Mouse (Mus musculus): ENCODE data around the gene Wdr43. TPM values are rescaled to one million over a fixed set of nuclear protein-coding genes. Genes with fewer than 3 reads are reported as not detected.

Gene Wdr43
- polyA plus RNA-seq (2015; fragmentation: Nextera tagmentation; extraction: Ambion mirVana) = 61.1 and 61.9 TPM in 2 replicates

DNA sequence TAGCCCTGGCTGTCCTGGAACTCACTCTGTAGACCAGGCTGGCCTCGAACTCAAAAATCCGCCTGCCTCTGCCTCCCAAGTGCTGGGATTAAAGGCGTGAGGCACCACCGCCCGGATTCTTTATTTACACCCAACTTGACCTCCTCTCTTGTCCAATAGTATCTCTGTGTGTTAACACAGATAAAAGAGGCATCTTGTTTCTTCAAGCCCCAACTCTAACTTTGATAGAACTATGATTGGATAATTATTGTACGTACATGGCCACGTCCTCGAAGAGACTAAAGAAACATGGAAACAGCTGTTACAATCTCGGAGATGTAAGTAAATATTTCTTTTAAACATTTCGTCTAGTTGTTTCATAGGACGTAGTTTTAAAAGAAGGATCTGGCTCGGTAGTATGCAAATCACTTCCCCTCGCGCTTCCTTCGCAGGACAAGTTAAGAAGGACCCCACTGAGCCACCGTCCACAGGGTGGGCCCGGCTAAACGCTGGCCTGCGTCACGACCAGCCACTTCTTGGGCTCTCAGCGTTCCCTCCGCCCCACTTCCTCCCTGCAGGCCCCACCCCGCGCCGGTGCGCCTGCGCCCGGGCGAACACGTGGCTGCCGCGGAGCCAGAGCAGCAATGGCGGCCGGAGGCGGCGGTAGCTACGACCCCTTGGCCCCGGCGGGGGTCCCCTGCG, at the start of gene Wdr43:
Wdr43 (plus strand) TSS at position 258 of the 681 bp plus-strand sequence.
- ATAC-seq = peak; percentile 100
- H3K4me2 ChIP-seq (ENCODE audit: low read length) = peak within 1 kb of the TSS; percentile 93
- H3K27me3 ChIP-seq (replicated peaks; ENCODE audit: control insufficient read depth, insufficient read depth, low read length) = no peaks in the 10 kb centered on the region
- 6% methylated on average over 40 of the region's 40 CpGs for WGBS
- peak within 1 kb of the TSS; percentile 89 for H3K4me3 ChIP-seq (replicated peaks; ENCODE audit: low read length)
- peak within 1 kb of the TSS; percentile 34; the same call in 1 of the 2 replicates for H3K27ac ChIP-seq (ENCODE audit: low read length)
- H3K36me3 ChIP-seq (ENCODE audit: control insufficient read depth, insufficient read depth) = no peaks in the 10 kb centered on the region
- H3K9me3 ChIP-seq (ENCODE audit: control insufficient read depth, low read length) = no peaks in the 10 kb centered on the region
- peaks cover 17% of the 10 kb centered on the region for H3K4me1 ChIP-seq (replicated peaks; ENCODE audit: control insufficient read depth, insufficient read depth, low read length)
- H3K9ac ChIP-seq (replicated peaks; ENCODE audit: low read depth, low read length) = peak within 1 kb of the TSS; percentile 81

DNA sequence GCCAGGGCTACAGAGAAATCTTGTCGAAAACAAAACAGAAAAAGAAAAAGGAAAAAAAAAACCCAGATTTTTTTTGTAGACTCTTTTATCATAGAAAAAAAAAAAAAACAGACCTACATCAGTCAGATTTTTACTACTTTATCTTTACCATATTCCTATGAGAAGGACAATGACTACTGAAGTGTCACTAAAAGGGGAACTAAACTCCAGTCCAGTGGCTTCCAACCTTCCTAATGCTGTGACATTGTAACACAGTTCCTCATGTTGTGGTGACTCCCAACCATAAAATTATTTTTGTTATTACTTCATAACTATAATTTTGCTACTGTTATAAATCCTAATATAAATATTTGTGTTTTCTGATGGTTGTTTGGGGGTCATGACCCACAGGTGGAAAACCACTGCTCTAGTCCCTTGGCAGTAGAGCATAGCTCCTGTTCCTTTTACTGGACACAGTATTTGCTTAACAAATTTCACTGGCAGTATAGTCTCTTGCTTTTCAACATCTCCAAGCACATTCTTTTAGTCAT, 36.5 kb upstream of the Wdr43 start:
- Histone ChIP-seq H3K4me2 (ENCODE audit: low read length) (no peak overlapping the region), H3K9me3 (ENCODE audit: control insufficient read depth, low read length) (no peaks in the 10 kb centered on the region), H3K4me1 (replicated peaks; ENCODE audit: control insufficient read depth, insufficient read depth, low read length) (no peaks in the 10 kb centered on the region), H3K36me3 (ENCODE audit: control insufficient read depth, insufficient read depth) (no peaks in the 10 kb centered on the region), H3K9ac (replicated peaks; ENCODE audit: low read depth, low read length) (no peak overlapping the region), H3K4me3 (replicated peaks; ENCODE audit: low read length) (no peak overlapping the region), H3K27ac (ENCODE audit: low read length) (no peak overlapping the region), H3K27me3 (replicated peaks; ENCODE audit: control insufficient read depth, insufficient read depth, low read length) (no peaks in the 10 kb centered on the region)
- no peak for ATAC-seq
- WGBS = 100% methylated on average over 1 of the region's 1 CpGs

DNA sequence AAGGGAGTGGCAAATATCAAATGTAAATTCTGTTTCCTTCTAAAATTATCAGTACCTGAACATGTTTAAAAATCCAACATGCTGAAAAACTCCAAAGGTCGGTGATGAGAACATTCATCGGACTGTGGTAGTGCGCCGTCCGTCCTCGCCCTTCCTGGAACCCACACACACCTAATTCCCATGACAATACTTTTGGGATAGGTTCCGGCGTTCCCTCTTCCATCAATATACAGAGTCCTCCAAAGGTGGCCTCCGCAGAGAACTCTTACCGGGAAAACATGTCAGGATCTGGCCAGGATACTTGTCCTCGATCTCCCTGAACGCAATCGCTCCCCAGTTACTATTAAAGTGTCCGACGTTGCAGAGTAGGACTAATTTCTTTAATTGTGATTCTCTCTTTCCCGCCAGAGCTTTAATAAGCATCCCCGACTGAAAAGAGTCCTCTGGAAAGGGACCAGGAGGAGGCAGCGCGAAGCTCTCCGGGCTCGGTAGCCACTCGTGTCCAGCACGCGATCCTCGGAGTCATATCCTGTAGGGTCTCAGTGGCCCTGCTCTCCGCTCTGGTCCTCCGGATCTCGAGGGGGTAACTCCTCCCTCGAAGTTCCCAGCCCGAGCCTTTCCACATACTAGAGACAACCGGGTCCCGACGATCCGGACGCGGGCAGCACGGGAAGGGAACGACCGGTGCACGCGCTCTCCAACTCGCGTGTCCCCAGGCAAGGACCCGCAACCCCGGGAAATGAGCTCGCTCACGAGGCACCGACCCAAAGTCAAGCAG, 17.6 kb upstream of the Wdr43 start:
- H3K9me3 ChIP-seq (ENCODE audit: control insufficient read depth, low read length) = no peaks in the 10 kb centered on the region
- peak overlapping the region; percentile 62 for H3K27ac ChIP-seq (ENCODE audit: low read length)
- H3K4me1 ChIP-seq (replicated peaks; ENCODE audit: control insufficient read depth, insufficient read depth, low read length) = peaks cover 26% of the 10 kb centered on the region
- no peaks in the 10 kb centered on the region; the same call in 1 of the 2 replicates for H3K27me3 ChIP-seq (replicated peaks; ENCODE audit: control insufficient read depth, insufficient read depth, low read length)
- ATAC-seq = peak; percentile 80; the same call in 1 of the 2 replicates
- under 1% methylated on average over 48 of the region's 48 CpGs for WGBS
- peak overlapping the region; percentile 89 for H3K4me3 ChIP-seq (replicated peaks; ENCODE audit: low read length)
- peak overlapping the region; percentile 79 for H3K9ac ChIP-seq (replicated peaks; ENCODE audit: low read depth, low read length)
- no peaks in the 10 kb centered on the region for H3K36me3 ChIP-seq (ENCODE audit: control insufficient read depth, insufficient read depth)
- H3K4me2 ChIP-seq (ENCODE audit: low read length) = peak overlapping the region; percentile 98

- Histone ChIP-seq H3K27me3 (replicated peaks; ENCODE audit: control insufficient read depth, insufficient read depth, low read length) (no peaks in the 10 kb centered on the region; the same call in 1 of the 2 replicates), H3K9me3 (ENCODE audit: control insufficient read depth, low read length) (no peaks in the 10 kb centered on the region), H3K4me2 (ENCODE audit: low read length) (peak overlapping the region; percentile 98), H3K9ac (replicated peaks; ENCODE audit: low read depth, low read length) (peak overlapping the region; percentile 79), H3K4me3 (replicated peaks; ENCODE audit: low read length) (peak overlapping the region; percentile 89), H3K36me3 (ENCODE audit: control insufficient read depth, insufficient read depth) (no peaks in the 10 kb centered on the region), H3K4me1 (replicated peaks; ENCODE audit: control insufficient read depth, insufficient read depth, low read length) (peaks cover 26% of the 10 kb centered on the region), H3K27ac (ENCODE audit: low read length) (peak overlapping the region; percentile 62)
- WGBS = 6% methylated on average over 42 of the region's 42 CpGs
- peak; percentile 99 for ATAC-seq
These were observed 16.8 kb upstream of the Wdr43 start for GRCm38 (mm10) chr17:71598659-71599554.

GRCm38 (mm10) chr17:71616319-71617032, 781 bp downstream of the Wdr43 start:
- H3K4me3 ChIP-seq (replicated peaks; ENCODE audit: low read length) = peak overlapping the region; percentile 89
- no peaks in the 10 kb centered on the region for H3K9me3 ChIP-seq (ENCODE audit: control insufficient read depth, low read length)
- H3K36me3 ChIP-seq (ENCODE audit: control insufficient read depth, insufficient read depth) = no peaks in the 10 kb centered on the region
- peak overlapping the region; percentile 93 for H3K4me2 ChIP-seq (ENCODE audit: low read length)
- no peaks in the 10 kb centered on the region for H3K27me3 ChIP-seq (replicated peaks; ENCODE audit: control insufficient read depth, insufficient read depth, low read length)
- ATAC-seq = peak; percentile 72
- peaks cover 17% of the 10 kb centered on the region for H3K4me1 ChIP-seq (replicated peaks; ENCODE audit: control insufficient read depth, insufficient read depth, low read length)
- H3K27ac ChIP-seq (ENCODE audit: low read length) = peak overlapping the region; percentile 34; the same call in 1 of the 2 replicates
- peak overlapping the region; percentile 81 for H3K9ac ChIP-seq (replicated peaks; ENCODE audit: low read depth, low read length)
- under 1% methylated on average over 73 of the region's 73 CpGs for WGBS

- under 1% methylated on average over 10 of the region's 10 CpGs for WGBS
- H3K4me3 ChIP-seq (replicated peaks; ENCODE audit: low read length) = peak overlapping the region; percentile 89
- H3K4me2 ChIP-seq (ENCODE audit: low read length) = peak overlapping the region; percentile 93
- H3K27me3 ChIP-seq (replicated peaks; ENCODE audit: control insufficient read depth, insufficient read depth, low read length) = no peaks in the 10 kb centered on the region
- peak overlapping the region; percentile 81 for H3K9ac ChIP-seq (replicated peaks; ENCODE audit: low read depth, low read length)
- ATAC-seq = no peak
- H3K4me1 ChIP-seq (replicated peaks; ENCODE audit: control insufficient read depth, insufficient read depth, low read length) = peaks cover 17% of the 10 kb centered on the region
- H3K9me3 ChIP-seq (ENCODE audit: control insufficient read depth, low read length) = no peaks in the 10 kb centered on the region
- no peak overlapping the region for H3K27ac ChIP-seq (ENCODE audit: low read length)
- no peaks in the 10 kb centered on the region for H3K36me3 ChIP-seq (ENCODE audit: control insufficient read depth, insufficient read depth)
These were observed 1.3 kb downstream of the Wdr43 start for GRCm38 (mm10) chr17:71617033-71617362.

DNA sequence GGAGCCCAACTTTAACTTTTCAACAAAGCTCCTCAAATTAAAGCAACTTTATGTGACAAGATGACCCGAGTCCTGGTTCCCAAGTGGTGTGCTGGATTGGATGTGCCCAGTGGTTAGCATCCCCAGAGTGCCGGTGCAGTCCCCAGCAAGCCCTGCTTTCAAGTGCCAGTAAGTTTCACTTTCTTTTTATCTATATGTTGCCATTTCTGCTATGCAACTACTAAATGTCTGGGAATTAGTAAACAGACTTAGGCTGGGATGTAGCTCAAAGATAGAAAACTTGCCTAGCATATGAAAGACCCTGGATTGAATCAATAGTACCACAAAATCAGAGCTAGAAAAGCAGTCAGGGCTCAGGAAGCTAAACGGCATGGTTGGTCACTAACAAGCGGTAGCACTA, 2.3 kb downstream of the Wdr43 start:
- H3K9ac ChIP-seq (replicated peaks; ENCODE audit: low read depth, low read length) = no peak overlapping the region
- H3K4me3 ChIP-seq (replicated peaks; ENCODE audit: low read length) = no peak overlapping the region
- ATAC-seq = no peak
- H3K27me3 ChIP-seq (replicated peaks; ENCODE audit: control insufficient read depth, insufficient read depth, low read length) = no peaks in the 10 kb centered on the region
- WGBS = 79% methylated on average over 4 of the region's 4 CpGs
- H3K4me2 ChIP-seq (ENCODE audit: low read length) = no peak overlapping the region; the same call in 1 of the 2 replicates
- H3K4me1 ChIP-seq (replicated peaks; ENCODE audit: control insufficient read depth, insufficient read depth, low read length) = peaks cover 17% of the 10 kb centered on the region
- H3K27ac ChIP-seq (ENCODE audit: low read length) = no peak overlapping the region
- H3K9me3 ChIP-seq (ENCODE audit: control insufficient read depth, low read length) = no peaks in the 10 kb centered on the region
- no peaks in the 10 kb centered on the region for H3K36me3 ChIP-seq (ENCODE audit: control insufficient read depth, insufficient read depth)

- H3K27ac ChIP-seq (ENCODE audit: low read length) = no peak overlapping the region
- H3K4me1 ChIP-seq (replicated peaks; ENCODE audit: control insufficient read depth, insufficient read depth, low read length) = no peaks in the 10 kb centered on the region
- no peak overlapping the region for H3K9ac ChIP-seq (replicated peaks; ENCODE audit: low read depth, low read length)
- H3K4me3 ChIP-seq (replicated peaks; ENCODE audit: low read length) = no peak overlapping the region
- no peaks in the 10 kb centered on the region for H3K9me3 ChIP-seq (ENCODE audit: control insufficient read depth, low read length)
- H3K36me3 ChIP-seq (ENCODE audit: control insufficient read depth, insufficient read depth) = peaks cover 22% of the 10 kb centered on the region
- no peaks in the 10 kb centered on the region for H3K27me3 ChIP-seq (replicated peaks; ENCODE audit: control insufficient read depth, insufficient read depth, low read length)
- WGBS = 91% methylated on average over 10 of the region's 10 CpGs
- ATAC-seq = no peak
- no peak overlapping the region for H3K4me2 ChIP-seq (ENCODE audit: low read length)
These were observed 16.1 kb downstream of the Wdr43 start for GRCm38 (mm10) chr17:71631806-71632205.
